Mouse (Mus musculus): ENCODE results near the gene Dtx3l.

Gene Dtx3l

GRCm38 (mm10) chr16:35888910-35889309, 50.0 kb downstream of the Dtx3l start:
- no peak for DNase-seq (ENCODE audit: low read depth in 1 of 2, low spot score in 2 of 2)

GRCm38 (mm10) chr16:35888174-35888573, 50.8 kb downstream of the Dtx3l start:
- no peak for DNase-seq (ENCODE audit: low read depth in 1 of 2, low spot score in 2 of 2)

All from monocyte, adult 2 months (primary cell).